Mouse (Mus musculus): ENCODE data around the gene Rbak.

- TF ChIP-seq CTCF (IDR thresholded peaks at IDR 0.05; ENCODE audit: extremely low read depth, insufficient read depth, low read length) (no peak), POLR2A (IDR thresholded peaks at IDR 0.05; ENCODE audit: extremely low read depth, insufficient read depth, low read length) (no peak)
Observed at GRCm38 (mm10) chr5:143129101-143129500, 51.5 kb downstream of the Rbak start.

Data from cortical plate, adult 2 months (tissue).